Mouse (Mus musculus) stomach, postnatal 0 days (tissue): ENCODE measurements around the gene Nup214.

Experiments used
- CTCF ChIP-seq: IDR thresholded peaks from 2 replicates; pipeline ENCODE4 v1.5.1; 2016; ENCODE audit warnings: antibody characterized with exemption, low read depth, mild to moderate bottlenecking, moderate library complexity
- EP300 ChIP-seq: optimal IDR thresholded peaks from 2 replicates; pipeline ENCODE3; 2016; ENCODE audit warnings: antibody characterized with exemption

- TF ChIP-seq CTCF, result no peak
- no peak for TF ChIP-seq EP300
Measured at GRCm38 (mm10) chr2:31953687-31954086, 20.5 kb upstream of the Nup214 start.
